Mouse (Mus musculus) kidney, adult 18-20 months (tissue): ENCODE results near the gene Zfp697.

Experiments
- DNase-seq: peaks from one replicate; pipeline ENCODE4 v3.0.0; 2021

Zfp697 gene

GRCm38 (mm10) chr3:98382246-98382939 is at the start of gene Zfp697:
Zfp697 (plus strand) TSS chr3:98382461.
- DNase-seq = peak; percentile 89

GRCm38 (mm10) chr3:98334010-98334409 is 48.3 kb upstream of the Zfp697 start:
- no peak for DNase-seq

GRCm38 (mm10) chr3:98335331-98335730 is 46.9 kb upstream of the Zfp697 start:
- DNase-seq = no peak

GRCm38 (mm10) chr3:98335886-98336285 is 46.4 kb upstream of the Zfp697 start:
- no peak for DNase-seq

- no peak for DNase-seq
Measured at GRCm38 (mm10) chr3:98336661-98337654, 45.3 kb upstream of the Zfp697 start.

- peak; percentile 76 for DNase-seq
Measured at GRCm38 (mm10) chr3:98338584-98339041, 43.6 kb upstream of the Zfp697 start.

- peak; percentile 48 for DNase-seq
Measured at GRCm38 (mm10) chr3:98339097-98339705, 43.1 kb upstream of the Zfp697 start.

GRCm38 (mm10) chr3:98339706-98340109 is 42.6 kb upstream of the Zfp697 start, which contains the start of gene Phgdh:
Phgdh (minus strand) TSS chr3:98339990.
- DNase-seq = peak; percentile 62

- no peak for DNase-seq
Measured at GRCm38 (mm10) chr3:98340818-98341594, 41.3 kb upstream of the Zfp697 start.

- DNase-seq = no peak
Measured at GRCm38 (mm10) chr3:98343235-98343634, 39.0 kb upstream of the Zfp697 start.

GRCm38 (mm10) chr3:98348106-98348505 is 34.2 kb upstream of the Zfp697 start:
- DNase-seq = no peak

GRCm38 (mm10) chr3:98348705-98349104 is 33.6 kb upstream of the Zfp697 start:
- DNase-seq = no peak

- peak; percentile 64 for DNase-seq
Measured at GRCm38 (mm10) chr3:98353892-98354291, 28.4 kb upstream of the Zfp697 start.

- DNase-seq = no peak
Measured at GRCm38 (mm10) chr3:98355344-98356025, 26.8 kb upstream of the Zfp697 start.

GRCm38 (mm10) chr3:98356026-98356365 is 26.3 kb upstream of the Zfp697 start:
- no peak for DNase-seq

GRCm38 (mm10) chr3:98356632-98357370 is 25.5 kb upstream of the Zfp697 start:
- no peak for DNase-seq

GRCm38 (mm10) chr3:98362753-98363152 is 19.5 kb upstream of the Zfp697 start:
- peak; percentile 31 for DNase-seq

- no peak for DNase-seq
Measured at GRCm38 (mm10) chr3:98366086-98366485, 16.2 kb upstream of the Zfp697 start.

GRCm38 (mm10) chr3:98366823-98367222 is 15.4 kb upstream of the Zfp697 start:
- no peak for DNase-seq

GRCm38 (mm10) chr3:98368283-98368682 is 14.0 kb upstream of the Zfp697 start:
- peak; percentile 47 for DNase-seq

- no peak for DNase-seq
Measured at GRCm38 (mm10) chr3:98368776-98369175, 13.5 kb upstream of the Zfp697 start.
